Mouse (Mus musculus) bone marrow macrophage, adult 2 months (primary cell): ENCODE measurements around the gene Cdt1.

Experiments
- CTCF ChIP-seq: IDR thresholded peaks from 2 replicates; pipeline ENCODE4 v1.5.1; 2012; ENCODE audit warnings: low read depth, mild to moderate bottlenecking, low read length, moderate library complexity
- POLR2A ChIP-seq: IDR thresholded peaks from 2 replicates; pipeline ENCODE4 v1.6.1; 2012; ENCODE audit warnings: mild to moderate bottlenecking, low read depth, low read length, borderline replicate concordance

GRCm38 (mm10) chr8:122520611-122521010 is 47.2 kb upstream of the Cdt1 start:
- no peak for TF ChIP-seq CTCF
- no peak for TF ChIP-seq POLR2A
